Mouse (Mus musculus): ENCODE measurements around the gene Sh3d19.
A peak's percentile ranks its signal among the peaks of the same experiment; 100 is the strongest.

The Sh3d19 gene

DNA sequence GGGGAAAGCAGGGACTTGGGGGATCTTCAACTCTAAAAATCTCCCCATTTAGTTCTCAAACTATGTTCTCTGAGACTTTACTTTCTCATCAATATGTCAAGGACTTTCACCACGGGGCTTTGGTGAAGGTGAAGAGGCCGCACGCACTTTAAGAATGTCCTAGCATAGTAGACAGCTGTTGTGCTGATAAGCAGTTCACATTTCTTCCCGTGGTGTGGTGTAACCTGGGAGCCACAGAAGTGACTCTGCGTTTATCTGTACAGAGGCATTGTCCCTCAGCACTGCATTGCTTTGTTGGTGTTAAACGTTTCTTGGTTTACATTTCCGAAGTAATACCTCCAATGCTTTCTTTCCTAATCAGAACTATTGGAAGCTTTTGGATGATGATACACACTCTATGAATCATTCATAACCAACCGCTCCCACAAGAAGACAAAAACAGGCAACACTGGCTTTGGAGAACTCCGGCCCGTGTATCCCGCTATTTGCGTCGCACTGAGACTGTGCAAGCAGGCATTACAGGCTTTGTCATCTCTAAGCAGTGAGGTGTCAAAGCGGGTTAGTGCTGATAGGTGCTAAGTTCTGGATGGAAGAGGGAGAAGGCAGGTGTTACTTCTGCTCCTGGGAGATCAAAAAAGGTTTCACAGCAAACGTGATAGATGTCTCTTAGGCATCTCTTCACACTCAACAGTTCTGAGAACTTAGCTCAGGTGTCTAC is 57.9 kb downstream of the Sh3d19 start:
- DNase-seq (ENCODE audit: low read depth, low spot score) = no peak

DNA sequence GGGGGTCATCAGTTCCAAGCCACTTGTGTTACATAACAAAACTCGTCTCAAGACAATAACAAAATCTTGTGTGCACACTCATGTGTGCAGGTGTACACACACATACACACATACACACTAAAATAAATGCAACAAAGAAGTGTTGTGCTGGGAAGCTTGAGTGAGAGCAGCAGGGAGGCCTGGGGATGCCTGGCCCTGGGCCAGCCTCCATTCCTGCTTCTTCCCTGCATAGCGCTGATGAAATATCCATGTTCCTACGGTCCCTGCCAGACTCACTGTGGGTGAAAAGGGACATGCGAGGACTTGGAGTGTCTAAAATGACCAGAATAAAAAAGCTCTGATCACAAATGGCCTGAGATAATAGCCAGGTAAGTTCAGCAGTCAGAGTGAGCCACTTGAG is 59.7 kb downstream of the Sh3d19 start:
- no peak for DNase-seq (ENCODE audit: low read depth, low spot score)

DNA sequence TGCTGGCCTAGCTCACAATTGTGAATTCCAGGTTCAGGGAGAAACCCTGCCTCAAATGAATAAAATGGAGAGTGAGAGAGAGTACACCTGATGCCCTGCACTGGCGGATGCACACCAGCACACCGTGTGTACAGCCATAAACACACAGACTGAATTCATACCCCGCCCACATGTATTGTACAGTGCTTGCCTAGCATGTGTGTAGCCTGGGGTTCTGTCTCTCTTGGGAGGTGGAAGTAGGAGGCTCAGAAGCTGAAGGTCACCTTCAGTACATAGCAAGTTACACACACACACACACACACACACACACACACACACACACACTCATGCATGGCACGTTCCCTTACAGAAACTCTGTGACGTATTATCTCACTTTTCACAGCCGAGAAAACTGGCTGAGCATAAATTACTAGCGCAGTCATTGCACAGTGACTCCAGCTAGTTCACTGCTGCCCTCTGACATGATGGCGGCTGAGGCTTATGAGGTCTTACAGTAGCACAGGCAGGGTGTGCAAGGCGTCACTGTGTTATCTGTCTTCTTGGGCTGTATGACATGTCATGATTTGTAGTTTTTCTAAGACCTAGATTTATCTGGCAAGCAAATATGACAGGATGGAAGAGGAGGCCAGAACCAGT is 62.7 kb downstream of the Sh3d19 start:
- peak; percentile 38 for DNase-seq (ENCODE audit: low read depth, low spot score)

DNA sequence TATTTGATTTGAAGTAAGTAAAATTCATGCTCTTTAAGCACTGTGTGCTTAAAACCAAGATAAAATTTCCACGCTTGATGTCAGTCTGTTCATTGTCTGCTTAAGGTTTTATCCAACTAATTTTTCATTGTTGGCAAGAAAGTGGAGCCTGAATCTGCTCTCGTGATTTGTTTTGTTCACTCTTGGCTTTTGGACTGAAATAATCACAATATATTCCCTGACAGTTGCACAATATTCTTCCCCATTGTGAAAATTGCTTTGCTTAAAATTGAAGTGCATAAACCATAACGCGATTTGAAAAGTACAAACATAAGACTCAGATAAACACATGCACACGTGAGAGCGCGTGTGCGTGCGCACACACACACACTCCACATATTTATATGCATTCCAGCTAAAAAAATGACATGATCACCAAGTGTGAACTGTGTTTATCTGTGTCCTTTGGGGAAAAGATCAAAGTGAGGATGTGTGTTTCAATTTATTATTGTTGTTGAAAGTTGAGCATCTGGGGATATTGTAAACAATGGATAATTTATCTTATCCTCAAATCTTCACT is 67.1 kb downstream of the Sh3d19 start:
- DNase-seq (ENCODE audit: low read depth, low spot score) = no peak

DNA sequence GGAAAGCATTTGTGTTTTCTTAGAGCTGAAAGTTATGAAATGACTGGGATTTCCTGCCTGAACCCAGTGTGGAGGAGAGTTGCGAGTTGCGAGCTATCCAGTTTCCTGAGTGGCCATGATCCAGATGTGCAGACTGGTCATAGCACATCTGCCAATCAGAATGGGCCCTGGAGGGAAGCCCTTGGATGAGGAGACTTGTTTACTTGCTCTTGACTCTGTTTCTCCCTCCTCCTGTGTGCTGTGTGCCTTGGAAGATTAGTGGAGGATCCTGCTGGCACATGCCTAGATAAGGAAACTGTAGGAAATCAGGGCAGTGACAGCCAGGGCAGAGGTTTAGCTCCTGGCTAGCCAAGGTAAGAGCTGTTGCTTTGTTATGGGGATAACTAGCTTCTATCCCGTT is 67.7 kb downstream of the Sh3d19 start:
- DNase-seq (ENCODE audit: low read depth, low spot score) = no peak

DNA sequence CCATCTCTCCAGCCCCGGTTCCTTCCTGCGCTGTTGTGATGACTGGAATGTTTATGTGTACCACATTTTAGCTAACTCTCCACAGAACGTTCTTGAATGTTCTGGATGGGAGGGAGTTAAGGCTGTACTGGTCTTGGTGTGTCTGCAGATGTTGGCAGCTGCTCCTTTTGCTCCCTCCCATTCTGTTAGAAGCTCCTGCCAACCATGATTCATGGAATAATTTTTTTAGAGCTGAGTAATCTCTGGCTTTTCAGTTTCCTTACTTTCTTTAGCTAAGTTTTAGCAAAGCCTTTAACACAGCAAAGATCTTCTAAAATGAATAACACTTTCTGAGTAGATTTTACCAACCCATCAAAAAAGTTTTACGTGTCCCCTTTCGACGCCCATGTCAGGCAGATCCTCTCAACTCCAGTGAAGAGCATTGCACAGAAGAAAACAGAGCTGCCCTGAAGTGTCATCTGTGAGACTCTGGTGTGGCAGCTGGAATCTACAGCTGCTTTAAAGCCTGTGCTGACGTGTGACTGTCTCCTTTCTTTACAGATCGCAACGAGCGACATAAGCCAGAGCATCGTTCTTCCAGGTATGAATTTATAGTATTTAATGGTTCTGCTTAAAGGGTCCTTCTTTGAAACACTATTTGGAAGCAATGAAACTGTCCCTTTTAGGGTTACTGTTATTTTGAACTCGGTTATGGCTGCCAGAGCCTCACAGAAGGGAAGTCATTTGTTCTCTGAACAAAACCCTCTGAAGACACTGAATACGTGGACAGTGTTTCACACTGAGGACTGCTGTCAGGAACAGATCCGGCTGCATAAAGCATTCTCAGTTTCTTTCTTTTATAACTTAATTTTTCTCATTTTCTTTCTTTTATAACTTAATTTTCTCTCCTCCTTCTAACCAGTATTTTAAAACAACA is 69.6 kb downstream of the Sh3d19 start:
- DNase-seq (ENCODE audit: low read depth, low spot score) = no peak

DNA sequence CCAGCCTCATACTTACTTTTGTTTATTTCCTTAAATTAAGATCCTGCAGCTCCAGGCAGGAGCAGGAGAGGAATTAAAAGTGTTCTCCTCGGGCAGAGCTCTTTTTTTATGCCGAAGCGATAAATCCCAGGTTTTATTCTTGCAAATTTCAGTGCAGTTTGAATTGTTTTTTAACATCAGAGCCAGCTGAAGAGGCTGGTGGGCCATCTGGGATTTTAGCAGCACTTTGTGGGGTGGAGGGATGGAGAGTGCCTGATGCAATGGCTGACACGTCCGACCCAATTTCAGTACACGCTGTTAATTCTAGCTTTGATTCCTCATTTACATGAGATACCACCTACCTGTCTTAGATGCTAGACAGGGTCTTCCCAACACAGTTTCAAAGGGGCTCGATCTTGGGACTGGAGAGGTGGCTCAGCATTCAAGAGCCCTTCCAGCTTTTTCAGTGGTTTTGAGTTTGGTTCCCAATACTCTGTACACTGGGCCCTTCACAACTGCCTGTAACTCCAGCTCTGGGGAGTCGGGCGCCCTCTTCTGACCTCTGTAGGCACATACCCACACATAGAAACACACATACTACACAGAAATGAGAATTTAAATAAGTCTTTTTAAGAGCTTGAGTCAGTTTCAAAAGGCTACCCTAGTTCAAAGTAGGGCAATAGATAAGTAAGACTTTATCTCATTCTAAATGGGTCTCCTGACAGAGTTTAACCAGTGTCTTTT is 76.9 kb downstream of the Sh3d19 start:
- DNase-seq (ENCODE audit: low read depth, low spot score) = peak; percentile 73

DNA sequence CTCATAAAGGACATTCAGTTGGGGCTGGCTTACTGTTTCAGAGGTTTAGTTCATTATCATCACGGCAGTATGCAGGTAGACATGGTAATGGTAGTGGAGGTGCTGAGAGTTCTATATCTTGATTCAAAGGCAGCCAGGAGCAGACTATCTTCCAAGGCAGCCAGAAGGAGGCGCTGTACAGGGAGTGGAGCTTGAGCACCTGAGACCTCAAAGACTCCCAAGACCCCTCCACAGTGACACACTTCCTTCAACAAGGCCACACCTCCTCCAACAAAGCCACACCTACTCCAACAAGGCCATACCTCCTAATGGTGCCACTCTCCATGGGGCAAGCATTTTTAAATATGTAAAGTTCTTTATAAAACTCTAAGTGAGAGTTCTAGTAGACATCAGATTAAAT is 78.1 kb downstream of the Sh3d19 start:
- DNase-seq (ENCODE audit: low read depth, low spot score) = peak; percentile 93

DNA sequence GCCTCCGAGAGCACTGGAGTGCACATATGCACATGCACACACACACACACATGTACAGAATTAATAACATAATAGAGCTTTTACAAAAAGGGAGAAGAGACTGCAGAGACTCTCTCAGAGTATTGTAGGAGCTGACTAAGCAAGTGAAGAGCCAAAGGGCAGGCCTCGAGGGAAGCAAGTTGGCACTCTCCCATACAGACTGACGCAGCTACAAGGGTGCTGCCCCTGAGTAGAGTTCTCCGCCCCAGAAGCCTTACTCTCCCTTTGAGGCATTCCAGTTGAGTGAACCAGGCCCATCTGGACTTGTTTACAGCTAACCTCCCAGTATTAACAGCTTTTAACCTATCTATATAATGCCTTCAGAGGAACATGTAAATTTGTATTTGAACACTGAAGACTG is 85.8 kb downstream of the Sh3d19 start:
- no peak for DNase-seq (ENCODE audit: low read depth, low spot score)

DNA sequence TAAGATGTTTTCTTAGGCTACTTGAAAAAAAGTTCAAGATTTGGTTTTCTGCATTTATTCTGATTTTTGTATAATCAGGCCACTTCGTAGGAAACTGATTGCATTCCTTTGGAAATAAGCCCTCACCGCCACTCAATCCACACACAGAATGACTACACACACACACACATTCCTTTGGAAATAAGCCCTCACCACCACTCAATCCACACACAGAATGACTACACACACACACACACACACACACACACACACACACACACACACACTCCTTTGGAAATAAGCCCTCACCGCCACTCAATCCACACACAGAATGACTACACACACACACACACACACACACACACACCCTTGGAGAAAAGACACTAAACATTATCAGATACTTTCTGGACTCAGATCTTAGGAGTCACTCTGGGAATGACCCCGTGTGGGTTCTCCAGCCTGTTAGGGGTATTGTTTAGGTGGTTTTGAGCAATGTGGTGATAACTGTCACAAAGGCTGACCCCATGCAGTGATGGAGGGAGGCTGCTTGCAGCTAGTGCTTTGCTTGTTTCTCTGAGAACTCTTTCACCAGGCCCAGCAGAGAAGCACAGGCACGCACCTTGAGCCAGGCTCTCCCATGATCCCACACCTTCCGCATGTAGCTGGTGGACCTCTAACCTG is 86.7 kb downstream of the Sh3d19 start:
- DNase-seq (ENCODE audit: low read depth, low spot score) = no peak

DNA sequence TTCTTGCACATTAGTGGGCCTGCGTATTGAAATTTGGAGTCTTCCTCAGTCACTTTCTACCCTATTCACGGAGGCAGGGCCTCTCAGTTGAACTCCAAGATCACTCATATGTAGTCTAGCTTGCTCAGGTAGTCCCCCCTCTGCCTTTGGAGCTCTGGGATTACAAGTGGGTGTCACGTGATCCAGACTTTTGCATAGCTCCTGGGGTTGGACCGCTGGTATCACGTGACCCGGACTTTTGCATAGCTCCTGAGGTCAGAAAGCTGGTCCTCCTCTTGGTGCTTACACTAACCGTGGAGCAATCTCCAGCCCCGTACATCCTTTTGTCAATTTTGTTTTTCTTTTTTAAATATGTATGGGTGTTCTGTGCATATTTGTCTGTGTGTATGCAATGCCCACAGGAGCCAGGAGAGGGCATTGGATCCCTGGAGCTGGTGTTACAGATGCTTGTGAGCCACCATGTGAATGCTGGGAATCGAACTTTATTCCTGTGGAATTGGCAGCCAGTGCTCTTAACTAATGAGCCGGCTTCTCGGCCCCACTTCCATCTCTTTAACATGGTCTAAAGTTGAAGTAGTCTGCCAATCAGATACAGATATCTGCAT is 98.8 kb downstream of the Sh3d19 start:
- peak; percentile 77 for DNase-seq (ENCODE audit: low read depth, low spot score)

DNA sequence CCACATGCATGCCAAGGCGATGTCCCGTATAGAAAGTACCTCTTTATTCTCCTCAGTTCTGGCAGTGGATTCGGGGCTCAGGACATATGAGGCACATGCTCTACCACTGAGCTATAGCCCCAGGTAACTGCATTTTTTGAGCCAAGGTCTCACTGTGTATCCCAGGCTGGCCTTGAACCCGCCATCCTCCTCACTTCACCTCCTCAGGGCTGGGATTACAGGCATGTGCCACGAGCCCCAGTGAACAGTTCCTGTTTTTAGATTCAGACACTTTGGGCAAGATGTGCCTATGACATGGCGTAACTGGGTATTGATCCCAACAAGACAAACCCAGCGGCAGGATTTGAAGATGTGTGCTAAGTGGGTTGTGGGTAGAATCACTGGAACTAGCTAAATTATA is 99.9 kb downstream of the Sh3d19 start:
- no peak for DNase-seq (ENCODE audit: low read depth, low spot score)

DNA sequence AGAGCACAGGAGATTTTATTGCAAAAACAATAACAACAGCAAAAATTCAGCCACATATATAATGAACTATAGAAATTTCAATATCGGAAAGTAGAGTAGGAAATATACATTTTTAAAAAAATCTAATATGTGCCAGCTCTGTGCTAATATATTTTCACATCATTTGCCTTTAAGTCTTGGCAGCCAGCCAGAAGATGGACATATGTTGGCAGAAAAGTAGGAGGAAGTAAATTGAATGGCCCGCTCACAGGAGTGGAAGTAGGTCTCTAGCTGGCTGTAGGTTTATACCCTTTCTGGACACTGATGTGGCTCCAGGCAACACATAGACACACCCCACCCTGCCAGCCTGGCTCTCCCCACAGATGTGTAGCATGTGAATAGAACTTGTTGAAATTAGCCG is 101.2 kb downstream of the Sh3d19 start:
- DNase-seq (ENCODE audit: low read depth, low spot score) = no peak

DNA sequence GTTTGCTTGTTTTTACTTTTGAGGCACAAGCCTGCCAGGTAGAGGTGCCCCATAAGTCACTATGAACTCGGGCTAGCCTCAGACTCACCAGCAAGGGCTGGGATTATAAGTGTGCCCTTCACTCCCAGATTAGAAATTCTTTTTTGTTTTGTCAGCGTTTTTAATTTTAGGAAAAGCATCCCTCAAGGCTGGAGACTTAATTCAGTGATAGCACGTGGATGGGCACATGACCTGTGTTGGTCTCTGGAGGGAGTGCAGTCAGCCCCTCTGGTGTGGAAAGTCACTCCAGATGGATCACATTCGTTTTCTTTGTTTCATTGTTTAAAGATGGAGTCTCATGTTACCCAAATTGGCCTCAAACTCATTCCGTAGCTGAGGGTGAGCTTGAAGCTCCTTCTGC is 102.0 kb downstream of the Sh3d19 start:
- no peak for DNase-seq (ENCODE audit: low read depth, low spot score)

DNA sequence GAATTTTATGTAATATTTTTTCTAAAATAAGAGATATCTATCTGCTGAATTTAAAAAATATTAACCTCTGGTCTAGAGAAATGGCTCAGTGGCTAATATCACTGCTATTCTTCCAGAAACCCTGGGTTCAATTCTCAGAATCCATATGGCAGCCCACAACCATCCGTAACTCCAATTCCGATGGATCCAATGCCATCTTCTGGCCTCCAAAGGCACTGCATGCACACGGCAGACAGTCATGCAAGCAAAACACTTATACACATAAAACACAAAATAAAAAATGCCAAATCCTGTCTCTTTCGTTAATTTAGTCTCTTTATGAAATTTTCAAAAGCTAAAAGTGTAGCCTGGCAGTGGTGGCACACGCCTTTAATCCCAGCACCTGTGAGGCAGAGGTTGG is 104.7 kb downstream of the Sh3d19 start:
- peak; percentile 51 for DNase-seq (ENCODE audit: low read depth, low spot score)

DNA sequence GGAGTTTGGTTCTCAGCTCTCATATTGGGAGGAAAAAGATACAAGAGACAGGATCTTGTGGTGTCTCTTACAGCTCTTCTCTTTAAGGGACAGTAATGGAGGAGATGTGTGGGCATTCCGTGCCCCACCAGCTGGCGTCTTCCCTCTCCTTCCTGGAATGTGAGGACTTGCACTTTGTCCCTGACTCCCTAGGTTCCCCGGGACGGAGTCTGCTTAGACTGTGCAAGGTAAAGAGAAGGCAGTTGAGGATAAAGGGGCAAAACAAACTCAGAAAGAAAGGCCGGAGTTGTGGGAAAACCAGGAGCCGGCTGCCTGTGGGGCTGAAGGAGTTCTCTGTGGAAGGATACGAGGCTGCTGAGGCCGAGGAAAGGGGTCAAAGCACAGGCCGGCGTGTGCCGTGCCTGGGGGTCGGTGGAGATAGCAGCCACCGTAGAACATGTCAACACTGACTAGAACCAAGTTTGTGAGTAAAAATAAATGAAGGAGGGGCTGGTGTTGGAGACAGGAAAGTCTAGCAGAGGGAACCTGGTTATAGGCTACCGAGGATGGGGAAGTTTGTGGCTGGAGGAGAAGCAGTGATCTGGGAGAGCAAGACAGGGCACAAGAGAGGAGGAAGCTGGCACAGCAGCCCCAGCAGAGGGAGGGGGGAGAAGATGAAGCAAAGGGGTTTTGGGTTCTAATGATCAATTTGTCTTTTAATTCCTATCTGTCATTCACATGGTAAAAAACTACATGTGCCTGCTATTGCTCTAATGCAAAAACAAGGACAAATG is 105.8 kb downstream of the Sh3d19 start:
- no peak for DNase-seq (ENCODE audit: low read depth, low spot score)

DNA sequence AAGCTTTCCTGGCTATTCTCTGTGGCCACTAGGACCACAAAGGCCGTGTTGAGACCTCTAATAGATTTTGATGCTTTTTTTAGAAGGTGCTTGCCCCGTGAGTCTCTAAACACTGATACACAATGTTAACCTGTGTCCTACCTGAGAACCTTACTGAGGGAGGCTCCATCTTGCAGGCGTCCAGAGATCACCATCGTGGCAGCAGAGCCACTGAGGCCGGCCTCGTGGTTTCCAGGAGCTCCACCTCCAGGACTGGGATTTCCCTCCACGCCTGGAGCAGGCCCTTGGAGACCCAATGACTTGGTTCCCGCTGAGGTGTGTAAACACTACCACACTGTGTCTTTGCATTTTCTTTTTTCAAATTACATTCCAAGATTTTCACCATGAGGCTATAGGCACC is 112.1 kb downstream of the Sh3d19 start:
- DNase-seq (ENCODE audit: low read depth, low spot score) = no peak

DNA sequence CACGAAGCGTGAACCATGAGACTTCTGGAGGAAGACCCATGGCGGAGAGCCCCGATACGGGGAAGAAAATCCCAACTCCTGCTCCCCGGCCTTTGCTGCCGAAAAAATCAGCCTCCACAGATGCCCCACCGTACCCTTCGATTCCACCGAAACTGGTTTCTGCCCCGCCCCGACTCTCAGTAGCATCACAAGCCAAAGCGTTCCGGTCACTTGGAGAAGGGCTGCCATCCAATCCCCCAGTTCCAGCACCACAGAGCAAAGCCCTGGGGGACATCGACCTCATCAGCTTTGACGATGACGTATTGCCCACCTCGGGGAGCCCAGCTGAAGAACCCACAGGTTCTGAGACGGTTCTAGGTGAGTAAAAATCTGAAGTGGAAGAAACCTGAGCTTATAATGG is 114.1 kb downstream of the Sh3d19 start:
- no peak for DNase-seq (ENCODE audit: low read depth, low spot score)

DNA sequence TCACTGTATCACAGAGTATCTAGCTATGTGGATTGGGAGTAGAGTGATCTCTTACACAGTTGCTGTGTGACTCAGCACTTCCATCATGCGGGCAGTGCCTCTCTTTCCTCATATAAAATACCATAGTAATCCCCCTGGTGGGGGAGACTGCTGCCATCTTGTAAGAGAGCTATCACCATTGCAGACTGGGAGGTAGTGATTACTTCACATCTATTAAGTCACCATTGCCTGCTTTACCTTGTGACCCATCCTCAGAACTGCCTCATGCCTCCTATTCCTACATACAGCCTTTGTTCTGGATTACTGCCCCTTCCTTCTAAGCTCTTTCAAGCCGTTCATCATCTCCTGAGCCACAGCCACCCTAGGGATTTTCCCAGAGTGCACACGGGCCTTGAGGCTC is 117.0 kb downstream of the Sh3d19 start:
- DNase-seq (ENCODE audit: low read depth, low spot score) = no peak

Measured in R1 (cell line).